Mouse (Mus musculus) embryo, embryonic 10.5 days (tissue): Measurements from ENCODE around the gene Gpank1.

ENCODE experiments used
- DNase-seq: peaks from one replicate; pipeline ENCODE4 v3.0.0-alpha.2; 2015; ENCODE audit warnings: low spot score

Gpank1 gene

GRCm38 (mm10) chr17:35159638-35160037, 38.4 kb downstream of the Gpank1 start:
- no peak for DNase-seq

GRCm38 (mm10) chr17:35161421-35161820, 40.2 kb downstream of the Gpank1 start:
- no peak for DNase-seq

GRCm38 (mm10) chr17:35162121-35162520, 40.9 kb downstream of the Gpank1 start:
- no peak for DNase-seq

GRCm38 (mm10) chr17:35162730-35163129, 41.5 kb downstream of the Gpank1 start:
- no peak for DNase-seq

- peak; percentile 15 for DNase-seq
Measured at GRCm38 (mm10) chr17:35163326-35164081, 42.2 kb downstream of the Gpank1 start.

GRCm38 (mm10) chr17:35164218-35164567, 42.9 kb downstream of the Gpank1 start:
- DNase-seq, result peak; percentile 11

- DNase-seq, result peak; percentile 99
Measured at GRCm38 (mm10) chr17:35164568-35165450, 43.6 kb downstream of the Gpank1 start, which contains the start of gene Prrc2a. Gene Prrc2a, minus strand, starts transcription at chr17:35164897.

- DNase-seq, result no peak
Measured at GRCm38 (mm10) chr17:35165451-35166155, 44.3 kb downstream of the Gpank1 start.

- DNase-seq, result peak; percentile 81
Measured at GRCm38 (mm10) chr17:35166352-35167035, 45.2 kb downstream of the Gpank1 start.

GRCm38 (mm10) chr17:35167794-35168193, 46.5 kb downstream of the Gpank1 start:
- no peak for DNase-seq

- peak; percentile 87 for DNase-seq
Measured at GRCm38 (mm10) chr17:35168541-35169207, 47.4 kb downstream of the Gpank1 start.

- DNase-seq, result no peak
Measured at GRCm38 (mm10) chr17:35172445-35173234, 51.4 kb downstream of the Gpank1 start.

- DNase-seq, result no peak
Measured at GRCm38 (mm10) chr17:35173329-35173728, 52.1 kb downstream of the Gpank1 start.
